Comparison of ENCODE assay signal across 17 mouse cellular contexts in genomic region chr2:124888209-124888608, GRCm38 (mm10).
DNase-seq lines count a peak whose midpoint lies in the region; ATAC-seq lines count a peak whose summit lies in the region.
"Had no signal": no experiment of that assay in that cellular context is flagged by ENCODE, and none has a peak within 500 bp of the region (broad histone marks: within the 10 kb centered on the region; RNA-seq: fewer than 3 reads in every experiment).

No protein-coding gene starts in this region.

- peaks cover 6% of the 10 kb centered on the region; the same call in 1 of the 2 replicates for H3K4me1 ChIP-seq in lung, embryonic 16.5 days (replicated peaks; ENCODE audit: control insufficient read depth, insufficient read depth, low read length)
- peaks cover 12% of the 10 kb centered on the region for H3K4me1 ChIP-seq in heart, embryonic 13.5 days
- H3K4me1 ChIP-seq in stomach, embryonic 15.5 days: no peaks in the 10 kb centered on the region
- peaks cover 4% of the 10 kb centered on the region; the same call in 1 of the 2 replicates for H3K4me1 ChIP-seq in hindbrain, embryonic 12.5 days
- H3K4me1 ChIP-seq: limb, embryonic 13.5 days; neural tube, embryonic 12.5 days had no signal

- no peaks in the 10 kb centered on the region for H3K9me3 ChIP-seq in lung, embryonic 16.5 days (ENCODE audit: control insufficient read depth, low read length)
- H3K9me3 ChIP-seq in heart, embryonic 13.5 days: no peaks in the 10 kb centered on the region
- no peaks in the 10 kb centered on the region for H3K9me3 ChIP-seq in stomach, embryonic 15.5 days
- H3K9me3 ChIP-seq in hindbrain, embryonic 12.5 days (replicated peaks): no peaks in the 10 kb centered on the region
- H3K9me3 ChIP-seq: limb, embryonic 13.5 days; neural tube, embryonic 12.5 days had no signal

- no peak overlapping the region for H3K4me3 ChIP-seq in lung, embryonic 16.5 days (ENCODE audit: low read length)
- no peak overlapping the region for H3K4me3 ChIP-seq in heart, embryonic 13.5 days
- no peak overlapping the region for H3K4me3 ChIP-seq in stomach, embryonic 15.5 days (replicated peaks)
- no peak overlapping the region for H3K4me3 ChIP-seq in hindbrain, embryonic 12.5 days
- H3K4me3 ChIP-seq: heart, adult 2 months; limb, embryonic 13.5 days; neural tube, embryonic 12.5 days had no signal

- intact Hi-C loops in heart, postnatal 14 days (cut with DNase I): no loop called here

- peak overlapping the region; percentile 56 for H3K27ac ChIP-seq in lung, embryonic 16.5 days (ENCODE audit: low read length)
- H3K27ac ChIP-seq in heart, embryonic 13.5 days (replicated peaks): peak overlapping the region; percentile 76
- no peak overlapping the region for H3K27ac ChIP-seq in stomach, embryonic 15.5 days
- no peak overlapping the region for H3K27ac ChIP-seq in hindbrain, embryonic 12.5 days
- H3K27ac ChIP-seq: heart, adult 2 months; limb, embryonic 13.5 days; neural tube, embryonic 12.5 days had no signal

- H3K27me3 ChIP-seq in lung, embryonic 16.5 days (ENCODE audit: control insufficient read depth, insufficient read depth, low read depth, low read length): no peaks in the 10 kb centered on the region
- no peaks in the 10 kb centered on the region for H3K27me3 ChIP-seq in heart, embryonic 13.5 days (replicated peaks)
- H3K27me3 ChIP-seq in stomach, embryonic 15.5 days (replicated peaks): no peaks in the 10 kb centered on the region
- no peaks in the 10 kb centered on the region for H3K27me3 ChIP-seq in hindbrain, embryonic 12.5 days
- H3K27me3 ChIP-seq: limb, embryonic 13.5 days; neural tube, embryonic 12.5 days had no signal

- no peak overlapping the region for H3K9ac ChIP-seq in lung, embryonic 16.5 days (ENCODE audit: low read length)
- H3K9ac ChIP-seq in heart, embryonic 13.5 days: no peak overlapping the region
- no peak overlapping the region for H3K9ac ChIP-seq in stomach, embryonic 15.5 days
- H3K9ac ChIP-seq in hindbrain, embryonic 12.5 days: no peak overlapping the region
- H3K9ac ChIP-seq: limb, embryonic 13.5 days; neural tube, embryonic 12.5 days had no signal

- H3K36me3 ChIP-seq in lung, embryonic 16.5 days (ENCODE audit: control insufficient read depth, insufficient read depth, low read length): no peaks in the 10 kb centered on the region
- H3K36me3 ChIP-seq in heart, embryonic 13.5 days: no peaks in the 10 kb centered on the region
- no peaks in the 10 kb centered on the region for H3K36me3 ChIP-seq in stomach, embryonic 15.5 days
- H3K36me3 ChIP-seq in hindbrain, embryonic 12.5 days: no peaks in the 10 kb centered on the region
- H3K36me3 ChIP-seq: G1E; limb, embryonic 13.5 days; neural tube, embryonic 12.5 days had no signal

- no peak; the same call in 1 of the 2 replicates for ATAC-seq in lung, embryonic 16.5 days (ENCODE audit: low read depth)
- no peak for ATAC-seq in heart, embryonic 13.5 days (ENCODE audit: extremely low read depth, insufficient number of reproducible peaks, low FRiP score, low TSS enrichment)
- peak; percentile 63; the same call in 1 of the 2 replicates for ATAC-seq in stomach, embryonic 15.5 days (ENCODE audit: insufficient read depth, low FRiP score, low read depth)
- ATAC-seq in hindbrain, embryonic 12.5 days (ENCODE audit: low FRiP score): no peak

- 27% methylated on average over 4 of the region's 4 CpGs for WGBS in lung, embryonic 16.5 days
- 10% methylated on average over 4 of the region's 4 CpGs for WGBS in heart, embryonic 13.5 days
- 21% methylated on average over 4 of the region's 4 CpGs for WGBS in stomach, embryonic 15.5 days
- WGBS in hindbrain, embryonic 12.5 days: 52% methylated on average over 4 of the region's 4 CpGs

- no peak overlapping the region for H3K4me2 ChIP-seq in lung, embryonic 16.5 days (ENCODE audit: low read depth, low read length)
- peak overlapping the region; percentile 12; the same call in 1 of the 2 replicates for H3K4me2 ChIP-seq in heart, embryonic 13.5 days
- no peak overlapping the region for H3K4me2 ChIP-seq in stomach, embryonic 15.5 days
- no peak overlapping the region for H3K4me2 ChIP-seq in hindbrain, embryonic 12.5 days (replicated peaks)
- H3K4me2 ChIP-seq: limb, embryonic 13.5 days; neural tube, embryonic 12.5 days had no signal

- peak; percentile 85 for DNase-seq in heart, adult 11 months
- DNase-seq in heart, postnatal 14 days: no peak
- DNase-seq in lung, postnatal 4 days: no peak
- no peak for DNase-seq in embryo, embryonic 9.5 days (ENCODE audit: extremely low spot score)
- DNase-seq: B cell, adult 2 months; cerebellum, postnatal 14 days; kidney, adult 18-20 months; midbrain, embryonic 14.5 days; thymus, postnatal 4 days had no signal

Comparison
In these comparisons a context has a peak if more than half of its experiments do, and no peak if none do; other contexts are left out.
1. H3K27ac ChIP-seq: peak in lung, embryonic 16.5 days (single experiment) and heart, embryonic 13.5 days (single experiment); none in stomach, embryonic 15.5 days (single experiment) and hindbrain, embryonic 12.5 days (single experiment).